Mouse (Mus musculus): ENCODE results near the gene 2610507B11Rik.

DNA sequence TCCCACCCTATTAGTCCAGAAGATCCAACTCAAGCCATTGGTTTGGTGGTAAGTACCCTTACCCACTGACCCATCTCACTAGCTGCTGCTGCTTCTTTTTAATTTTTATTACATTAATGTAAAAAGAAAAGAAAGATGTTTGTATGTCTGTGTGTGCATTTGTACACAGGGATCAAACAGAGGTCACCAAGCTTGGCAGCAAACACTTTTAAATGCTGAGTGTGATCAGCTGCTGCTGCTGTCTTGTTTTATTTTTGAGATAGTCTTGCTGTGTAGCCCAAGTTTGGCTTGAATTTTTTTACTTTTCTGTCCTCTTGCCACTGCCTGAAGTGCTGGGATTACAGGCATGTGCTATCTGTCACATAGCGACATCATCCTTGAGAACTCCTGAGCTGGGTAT, 14.0 kb downstream of the 2610507B11Rik start:
- TF ChIP-seq CTCF (IDR thresholded peaks at IDR 0.05; ENCODE audit: low read depth) (no peak), EP300 (IDR thresholded peaks at IDR 0.05; ENCODE audit: low read depth) (no peak)
